Mouse (Mus musculus): ENCODE data around the gene Acer2. TPM values are rescaled to one million over a fixed set of nuclear protein-coding genes. Genes with fewer than 3 reads are reported as not detected.

Gene Acer2
- total RNA-seq, 1 experiment: 8.3 TPM

- peak overlapping the region; percentile 20; the same call in 1 of the 2 replicates for H3K9ac ChIP-seq (ENCODE audit: insufficient read depth, low read depth, low read length, poor library complexity, severe bottlenecking)
- in situ Hi-C loops (cut with MboI; ENCODE audit: low sequenced_read_pairs in 2 of 2, unreplicated experiment in 2 of 2): no loop called here
Observed at GRCm38 (mm10) chr4:86911576-86912341, 37.6 kb downstream of the Acer2 start.

GRCm38 (mm10) chr4:86912757-86913156 lies 38.6 kb downstream of the Acer2 start:
- Histone ChIP-seq H3K9ac (ENCODE audit: insufficient read depth, low read depth, low read length, poor library complexity, severe bottlenecking) (no peak overlapping the region), H3K36me3 (ENCODE audit: control insufficient read depth, insufficient read depth, low read length, poor library complexity, severe bottlenecking) (no peaks in the 10 kb centered on the region), H3K4me3 (ENCODE audit: insufficient read depth in 1 of 2, low read depth in 1 of 2, low read length in 2 of 2, poor library complexity in 1 of 2, severe bottlenecking in 1 of 2) (no peak overlapping the region; a peak in 1 of 4 replicates), H3K9me3 (ENCODE audit: control insufficient read depth, insufficient read depth, low read depth, low read length) (no peaks in the 10 kb centered on the region), H3K27ac (ENCODE audit: insufficient read depth, low read depth, low read length, poor library complexity, severe bottlenecking) (peak overlapping the region; percentile 61; the same call in 1 of the 2 replicates), H3K4me1 (ENCODE audit: control insufficient read depth in 2 of 2, insufficient read depth in 2 of 2, low read length in 2 of 2, poor library complexity in 1 of 2) (peaks cover 0 to 11% of the 10 kb centered on the region in 2 experiments; a peak in 2 of 4 replicates)
- TF ChIP-seq ZC3H11A (IDR thresholded peaks at IDR 0.05; ENCODE audit: borderline replicate concordance, low read depth, low read length): no peak
- TF ChIP-seq MAFK (IDR thresholded peaks at IDR 0.05; ENCODE audit: insufficient read depth, low read depth, low read length): no peak
- no peak for TF ChIP-seq HCFC1 (IDR thresholded peaks at IDR 0.05; ENCODE audit: borderline replicate concordance, insufficient read depth, low read length)
- TF ChIP-seq ZNF384 (IDR thresholded peaks at IDR 0.05; ENCODE audit: low read depth, low read length): no peak
- TF ChIP-seq CHD2 (IDR thresholded peaks at IDR 0.05; ENCODE audit: low read depth, low read length): no peak
- no peak for DNase-seq (ENCODE audit: low read depth, low spot score)
- in situ Hi-C loops (cut with MboI; ENCODE audit: low sequenced_read_pairs in 2 of 2, unreplicated experiment in 2 of 2): no loop called here

More at GRCm38 (mm10) chr4:86911576-86912341, 37.6 kb downstream of the Acer2 start:
- peak; percentile 84 for DNase-seq (ENCODE audit: low read depth, low spot score)
- peak overlapping the region; percentile 22 to 43; a peak in 2 of 4 replicates for H3K4me3 ChIP-seq (ENCODE audit: insufficient read depth in 1 of 2, low read depth in 1 of 2, low read length in 2 of 2, poor library complexity in 1 of 2, severe bottlenecking in 1 of 2)
- H3K36me3 ChIP-seq (ENCODE audit: control insufficient read depth, insufficient read depth, low read length, poor library complexity, severe bottlenecking): no peaks in the 10 kb centered on the region
- H3K9me3 ChIP-seq (ENCODE audit: control insufficient read depth, insufficient read depth, low read depth, low read length): no peaks in the 10 kb centered on the region
- TF ChIP-seq HCFC1 (IDR thresholded peaks at IDR 0.05; ENCODE audit: borderline replicate concordance, insufficient read depth, low read length) (no peak), ZNF384 (IDR thresholded peaks at IDR 0.05; ENCODE audit: low read depth, low read length) (no peak), ZC3H11A (IDR thresholded peaks at IDR 0.05; ENCODE audit: borderline replicate concordance, low read depth, low read length) (no peak), CHD2 (IDR thresholded peaks at IDR 0.05; ENCODE audit: low read depth, low read length) (no peak), MAFK (IDR thresholded peaks at IDR 0.05; ENCODE audit: insufficient read depth, low read depth, low read length) (no peak)
- peak overlapping the region; percentile 73 for H3K27ac ChIP-seq (ENCODE audit: insufficient read depth, low read depth, low read length, poor library complexity, severe bottlenecking)
- peaks cover 0 to 11% of the 10 kb centered on the region in 2 experiments; a peak in 2 of 4 replicates for H3K4me1 ChIP-seq (ENCODE audit: control insufficient read depth in 2 of 2, insufficient read depth in 2 of 2, low read length in 2 of 2, poor library complexity in 1 of 2)

GRCm38 (mm10) chr4:86916062-86916461 lies 41.9 kb downstream of the Acer2 start:
- TF ChIP-seq MAFK (IDR thresholded peaks at IDR 0.05; ENCODE audit: insufficient read depth, low read depth, low read length) (no peak), ZC3H11A (IDR thresholded peaks at IDR 0.05; ENCODE audit: borderline replicate concordance, low read depth, low read length) (peak; percentile 39; the same call in 1 of the 2 replicates), ZNF384 (IDR thresholded peaks at IDR 0.05; ENCODE audit: low read depth, low read length) (no peak), HCFC1 (IDR thresholded peaks at IDR 0.05; ENCODE audit: borderline replicate concordance, insufficient read depth, low read length) (no peak), CHD2 (IDR thresholded peaks at IDR 0.05; ENCODE audit: low read depth, low read length) (no peak)
- no peak overlapping the region for H3K9ac ChIP-seq (ENCODE audit: insufficient read depth, low read depth, low read length, poor library complexity, severe bottlenecking)
- H3K4me3 ChIP-seq (ENCODE audit: insufficient read depth in 1 of 2, low read depth in 1 of 2, low read length in 2 of 2, poor library complexity in 1 of 2, severe bottlenecking in 1 of 2): no peak overlapping the region
- peaks cover 0 to 7% of the 10 kb centered on the region in 2 experiments; a peak in 2 of 4 replicates for H3K4me1 ChIP-seq (ENCODE audit: control insufficient read depth in 2 of 2, insufficient read depth in 2 of 2, low read length in 2 of 2, poor library complexity in 1 of 2)
- no peaks in the 10 kb centered on the region for H3K36me3 ChIP-seq (ENCODE audit: control insufficient read depth, insufficient read depth, low read length, poor library complexity, severe bottlenecking)
- DNase-seq (ENCODE audit: low read depth, low spot score): no peak
- H3K9me3 ChIP-seq (ENCODE audit: control insufficient read depth, insufficient read depth, low read depth, low read length): no peaks in the 10 kb centered on the region
- in situ Hi-C loops (cut with MboI; ENCODE audit: low sequenced_read_pairs in 2 of 2, unreplicated experiment in 2 of 2): no loop called here
- H3K27ac ChIP-seq (ENCODE audit: insufficient read depth, low read depth, low read length, poor library complexity, severe bottlenecking): no peak overlapping the region

GRCm38 (mm10) chr4:86923476-86924055 lies 49.4 kb downstream of the Acer2 start:
- H3K9me3 ChIP-seq (ENCODE audit: control insufficient read depth, insufficient read depth, low read depth, low read length): no peaks in the 10 kb centered on the region
- in situ Hi-C loops (cut with MboI; ENCODE audit: low sequenced_read_pairs in 2 of 2, unreplicated experiment in 2 of 2): no loop called here
- no peak overlapping the region for H3K9ac ChIP-seq (ENCODE audit: insufficient read depth, low read depth, low read length, poor library complexity, severe bottlenecking)
- no peak overlapping the region for H3K27ac ChIP-seq (ENCODE audit: insufficient read depth, low read depth, low read length, poor library complexity, severe bottlenecking)
- no peaks in the 10 kb centered on the region for H3K36me3 ChIP-seq (ENCODE audit: control insufficient read depth, insufficient read depth, low read length, poor library complexity, severe bottlenecking)
- no peak for TF ChIP-seq MAFK (IDR thresholded peaks at IDR 0.05; ENCODE audit: insufficient read depth, low read depth, low read length)
- TF ChIP-seq CHD2 (IDR thresholded peaks at IDR 0.05; ENCODE audit: low read depth, low read length): no peak
- TF ChIP-seq ZNF384 (IDR thresholded peaks at IDR 0.05; ENCODE audit: low read depth, low read length): no peak
- TF ChIP-seq ZC3H11A (IDR thresholded peaks at IDR 0.05; ENCODE audit: borderline replicate concordance, low read depth, low read length): no peak
- no peak for DNase-seq (ENCODE audit: low read depth, low spot score)
- H3K4me1 ChIP-seq (ENCODE audit: control insufficient read depth in 2 of 2, insufficient read depth in 2 of 2, low read length in 2 of 2, poor library complexity in 1 of 2): no peaks in the 10 kb centered on the region
- no peak overlapping the region for H3K4me3 ChIP-seq (ENCODE audit: insufficient read depth in 1 of 2, low read depth in 1 of 2, low read length in 2 of 2, poor library complexity in 1 of 2, severe bottlenecking in 1 of 2)
